Mouse (Mus musculus): ENCODE results near the gene Pah.

GRCm38 (mm10) chr10:87596361-87597074, 74.9 kb downstream of the Pah start:
- TF ChIP-seq CTCF (IDR thresholded peaks at IDR 0.05) (peak; percentile 78), EP300 (IDR thresholded peaks at IDR 0.05) (no peak)

Measured in lung, postnatal 0 days (tissue).